Mouse (Mus musculus) limb, embryonic 10.5 days (tissue): Measurements from ENCODE around the gene Nfib. TPM values are rescaled to one million over a fixed set of nuclear protein-coding genes. Genes with fewer than 3 reads are reported as not detected.

Experiments
- DNase-seq: peaks from one replicate; pipeline ENCODE4 v3.0.0-alpha.2; 2017; ENCODE audit warnings: low spot score
- H3K27ac ChIP-seq: fragments of 300-500 bp; sonication (generic); 2 replicates; pipeline ENCODE4 v1.5.1; 2016; ENCODE audit warnings: mild to moderate bottlenecking
- H3K27me3 ChIP-seq: fragments of 300-500 bp; sonication (generic); 2 replicates; pipeline ENCODE4 v1.6.1; 2016; ENCODE audit warnings: low read depth, mild to moderate bottlenecking; ENCODE audit not compliant: poor library complexity, severe bottlenecking
- H3K36me3 ChIP-seq: fragments of 300-500 bp; sonication (generic); 2 replicates; pipeline ENCODE4 v1.6.1; 2016; ENCODE audit warnings: mild to moderate bottlenecking, moderate library complexity
- H3K4me1 ChIP-seq: fragments of 300-500 bp; sonication (generic); 2 replicates; pipeline ENCODE4 v1.6.1; 2016
- H3K4me3 ChIP-seq: fragments of 300-500 bp; sonication (generic); 2 replicates; pipeline ENCODE4 v1.5.1; 2016; ENCODE audit warnings: mild to moderate bottlenecking, moderate library complexity
- H3K9me3 ChIP-seq: fragments of 300-500 bp; sonication (generic); replicated peaks from 2 replicates; pipeline ENCODE4 v1.6.1; 2016; ENCODE audit warnings: mild to moderate bottlenecking
- WGBS: fragments of 180-500 bp; shearing (Covaris S2); methylation state at CpG from one replicate; pipeline ENCODE4 v1.1.7; 2016; 5-methylcytosine and 5-hydroxymethylcytosine counted together
- polyA plus RNA-seq: library from polyadenylated mRNA; unstranded; fragments of >200 nt; fragmentation: Nextera tagmentation; extraction: Ambion mirVana; gene quantifications from 2 replicates; pipeline ENCODE4 v1.2.1, GENCODE M21; 2016

The Nfib gene
- polyA plus RNA-seq, 1 experiment from 2014 or later: 23.4 TPM

DNA sequence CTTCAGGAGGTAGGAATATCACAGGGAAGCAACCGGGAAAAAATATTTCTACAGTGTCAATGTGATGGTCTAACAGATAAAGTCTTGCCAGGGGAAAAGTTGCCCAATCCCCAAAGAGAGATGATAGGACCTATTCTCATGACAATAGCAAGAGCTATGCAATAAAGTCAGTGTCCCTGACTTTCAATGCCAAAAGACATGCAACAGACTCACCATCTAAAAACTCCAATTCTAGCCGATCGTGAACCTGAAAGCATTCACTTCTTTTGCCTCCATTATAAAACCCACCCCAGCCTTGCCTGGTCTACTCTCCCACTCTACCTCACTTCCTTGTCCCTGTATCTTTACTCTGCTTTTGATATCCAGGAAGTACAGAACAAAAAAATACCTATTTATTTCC is 327.5 kb downstream of the Nfib start:
- over 99% methylated on average over 3 of the region's 3 CpGs for WGBS
- no peaks in the 10 kb centered on the region for H3K27me3 ChIP-seq
- H3K4me1 ChIP-seq: peaks cover 9% of the 10 kb centered on the region
- 0 out of 2 replicates have a peak, but pooled peaks cover 3% of the 10 kb centered on the region for H3K36me3 ChIP-seq
- no peaks in the 10 kb centered on the region for H3K9me3 ChIP-seq
- H3K27ac ChIP-seq: no peak overlapping the region
- no peak for DNase-seq
- no peak overlapping the region for H3K4me3 ChIP-seq

DNA sequence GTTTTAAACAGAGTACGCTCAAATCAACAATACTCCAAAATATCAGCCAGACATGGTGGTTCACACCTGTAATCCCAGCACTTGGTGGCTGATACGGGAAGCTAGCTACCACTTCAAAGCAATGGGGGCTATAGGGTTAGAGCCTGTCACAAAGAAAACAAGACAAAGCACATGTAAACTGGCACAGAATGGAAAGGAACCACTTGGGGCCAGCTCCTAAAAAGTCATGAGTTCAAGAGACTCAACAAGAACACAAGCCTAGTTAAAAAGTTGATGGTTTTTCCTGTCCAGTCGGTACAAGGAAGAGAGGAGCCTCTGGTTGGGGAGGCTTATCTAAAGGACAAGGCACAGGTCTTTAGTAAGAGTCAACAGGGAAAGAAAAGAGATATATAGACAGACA is 327.9 kb downstream of the Nfib start:
- H3K4me1 ChIP-seq: peaks cover 9% of the 10 kb centered on the region
- H3K9me3 ChIP-seq: no peaks in the 10 kb centered on the region
- H3K27me3 ChIP-seq: no peaks in the 10 kb centered on the region
- 89% methylated on average over 3 of the region's 3 CpGs for WGBS
- no peak overlapping the region for H3K27ac ChIP-seq
- 0 out of 2 replicates have a peak, but pooled peaks cover 3% of the 10 kb centered on the region for H3K36me3 ChIP-seq
- no peak for DNase-seq
- no peak overlapping the region for H3K4me3 ChIP-seq

DNA sequence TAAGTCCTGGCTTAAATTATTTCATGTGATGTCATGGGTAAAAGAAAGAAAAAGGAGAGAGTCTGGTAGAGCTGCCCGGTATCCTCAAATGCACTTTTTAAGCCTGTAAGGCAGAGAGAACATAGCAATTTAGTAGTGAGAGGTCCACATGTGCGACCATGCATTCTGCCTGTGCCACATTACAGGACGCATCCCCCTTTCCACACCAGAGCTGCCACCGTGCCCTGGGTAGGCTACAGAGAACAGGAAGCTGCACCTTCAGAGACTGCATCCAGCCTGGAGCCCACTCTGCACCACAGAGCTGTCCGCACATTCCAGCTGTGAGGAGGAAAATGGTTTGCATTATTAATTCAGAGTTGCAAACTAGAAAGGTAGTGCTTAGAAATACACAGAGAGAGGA is 331.0 kb downstream of the Nfib start:
- H3K27ac ChIP-seq: no peak overlapping the region
- H3K27me3 ChIP-seq: no peaks in the 10 kb centered on the region
- 73% methylated on average over 5 of the region's 5 CpGs for WGBS
- no peaks in the 10 kb centered on the region for H3K9me3 ChIP-seq
- DNase-seq: no peak
- H3K36me3 ChIP-seq: 0 out of 2 replicates have a peak, but pooled peaks cover 4% of the 10 kb centered on the region
- H3K4me1 ChIP-seq: peaks cover 9% of the 10 kb centered on the region
- H3K4me3 ChIP-seq: no peak overlapping the region

DNA sequence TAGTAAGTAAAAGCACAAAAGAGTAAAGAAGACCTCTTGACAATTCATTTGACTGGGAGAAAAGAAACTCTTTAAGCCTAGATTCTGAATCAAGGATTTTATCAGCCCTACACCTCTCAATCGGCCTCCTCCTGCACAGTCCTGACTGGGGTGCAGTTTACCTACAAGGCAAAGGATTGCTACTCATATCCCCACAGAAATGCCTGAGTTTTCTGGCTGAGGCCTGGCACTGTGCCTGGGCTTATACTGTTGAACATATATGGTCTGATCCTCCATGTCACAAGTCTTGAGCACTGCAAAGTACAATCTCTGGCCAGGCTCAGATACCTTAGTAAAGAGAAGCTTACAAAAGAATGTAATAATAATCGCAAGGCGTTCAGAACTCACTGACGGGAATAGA is 333.3 kb downstream of the Nfib start:
- H3K27ac ChIP-seq: no peak overlapping the region
- WGBS: 95% methylated on average over 4 of the region's 4 CpGs
- no peak overlapping the region for H3K4me3 ChIP-seq
- peaks cover 9% of the 10 kb centered on the region for H3K4me1 ChIP-seq
- no peak for DNase-seq
- H3K9me3 ChIP-seq: no peaks in the 10 kb centered on the region
- 0 out of 2 replicates have a peak, but pooled peaks cover 4% of the 10 kb centered on the region for H3K36me3 ChIP-seq
- H3K27me3 ChIP-seq: no peaks in the 10 kb centered on the region

DNA sequence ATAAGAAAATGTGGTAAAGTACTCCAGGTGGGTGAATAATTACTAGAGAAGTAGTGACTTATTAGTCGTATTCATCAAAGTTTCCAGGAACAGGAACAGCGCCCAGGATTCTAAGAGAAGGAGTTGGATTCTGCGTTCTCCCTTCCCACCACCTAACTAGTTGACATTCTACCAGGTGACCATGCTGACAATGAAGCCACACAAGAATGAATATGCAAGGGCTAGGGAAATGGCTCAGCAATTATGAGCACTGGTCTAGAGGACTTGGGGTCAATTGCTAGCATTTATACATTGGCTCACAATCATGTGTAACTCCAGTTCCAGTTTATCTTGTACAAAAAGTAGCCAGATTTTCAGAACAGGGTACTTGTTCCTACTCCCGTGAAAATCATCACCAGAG is 334.1 kb downstream of the Nfib start:
- Histone ChIP-seq H3K9me3 (no peaks in the 10 kb centered on the region), H3K4me3 (no peak overlapping the region), H3K27me3 (no peaks in the 10 kb centered on the region), H3K4me1 (peaks cover 9% of the 10 kb centered on the region), H3K27ac (no peak overlapping the region), H3K36me3 (0 out of 2 replicates have a peak, but pooled peaks cover 4% of the 10 kb centered on the region)
- no peak for DNase-seq
- 94% methylated on average over 4 of the region's 4 CpGs for WGBS

DNA sequence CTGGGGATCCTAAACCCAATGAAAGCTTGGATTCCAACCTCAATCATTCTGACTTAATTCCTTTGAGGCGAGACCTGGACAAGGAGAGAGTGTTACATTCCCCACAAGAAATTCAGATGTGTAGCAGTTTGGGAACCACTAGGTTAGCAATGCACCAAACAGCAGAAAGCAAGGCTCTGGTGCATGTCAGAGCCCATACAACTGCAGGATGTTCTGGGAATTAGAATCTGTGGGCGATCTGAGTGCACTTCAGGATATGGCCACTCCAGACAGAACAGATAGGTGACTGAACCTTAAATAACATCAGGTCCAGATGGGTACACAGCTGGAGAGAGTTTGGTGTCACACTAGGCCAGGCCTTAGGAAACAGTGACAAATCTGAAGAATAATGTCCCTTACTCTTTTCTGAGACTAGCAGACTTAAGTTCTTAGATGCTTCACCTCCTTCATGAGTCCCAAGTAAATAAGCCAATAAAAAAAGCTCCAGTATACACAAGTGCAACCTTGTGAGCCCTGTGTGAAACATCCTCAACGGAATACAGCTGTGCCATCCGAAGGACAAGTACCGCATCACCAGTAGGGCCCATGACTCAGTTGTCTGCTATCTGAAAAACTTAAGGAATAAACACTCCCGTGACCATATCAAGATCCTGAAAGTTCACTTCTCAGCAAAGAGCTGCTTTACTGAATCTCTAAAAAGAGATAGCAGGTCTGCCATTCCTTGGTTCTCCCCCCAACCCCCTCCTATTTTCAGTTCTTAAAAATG is 336.4 kb downstream of the Nfib start:
- Histone ChIP-seq H3K4me3 (no peak overlapping the region), H3K9me3 (no peaks in the 10 kb centered on the region), H3K27ac (no peak overlapping the region), H3K27me3 (no peaks in the 10 kb centered on the region), H3K36me3 (0 out of 2 replicates have a peak, but pooled peaks cover 4% of the 10 kb centered on the region), H3K4me1 (no peaks in the 10 kb centered on the region)
- WGBS: 93% methylated on average over 6 of the region's 6 CpGs
- DNase-seq: no peak

DNA sequence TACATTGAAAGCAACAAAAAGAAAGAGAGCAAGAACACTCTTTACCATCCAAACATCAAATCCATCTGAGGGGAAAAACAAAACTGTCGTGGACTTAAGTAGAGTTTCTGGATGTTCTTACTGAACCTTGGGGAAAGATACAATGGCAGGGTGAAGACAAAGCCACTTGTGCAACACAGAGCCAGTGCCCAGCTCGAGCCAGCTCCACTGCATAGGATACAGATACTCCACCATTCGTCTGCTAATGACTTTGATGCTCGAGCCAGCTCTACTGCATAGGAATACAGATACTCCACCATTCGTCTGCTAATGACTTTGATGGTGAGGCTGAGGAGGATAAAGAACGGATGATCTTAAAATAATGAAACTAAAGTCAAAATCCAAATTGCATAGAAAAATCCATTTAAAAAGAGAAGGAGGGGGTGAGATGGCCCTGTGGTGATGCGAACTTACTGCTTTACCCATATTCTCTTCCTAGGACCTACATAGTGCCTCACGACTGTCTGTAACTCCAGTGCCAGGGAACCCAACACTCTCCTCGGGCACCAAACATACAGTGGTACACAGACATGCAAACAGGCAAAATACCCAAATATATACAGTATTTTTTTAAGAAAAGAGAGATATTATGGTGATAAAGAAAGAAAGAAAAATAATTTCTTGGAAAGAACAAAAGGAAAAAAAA is 337.3 kb downstream of the Nfib start:
- 0 out of 2 replicates have a peak, but pooled peaks cover 4% of the 10 kb centered on the region for H3K36me3 ChIP-seq
- no peak overlapping the region for H3K4me3 ChIP-seq
- no peak overlapping the region for H3K27ac ChIP-seq
- 80% methylated on average over 9 of the region's 9 CpGs for WGBS
- H3K4me1 ChIP-seq: no peaks in the 10 kb centered on the region
- H3K9me3 ChIP-seq: no peaks in the 10 kb centered on the region
- DNase-seq: no peak
- H3K27me3 ChIP-seq: no peaks in the 10 kb centered on the region

DNA sequence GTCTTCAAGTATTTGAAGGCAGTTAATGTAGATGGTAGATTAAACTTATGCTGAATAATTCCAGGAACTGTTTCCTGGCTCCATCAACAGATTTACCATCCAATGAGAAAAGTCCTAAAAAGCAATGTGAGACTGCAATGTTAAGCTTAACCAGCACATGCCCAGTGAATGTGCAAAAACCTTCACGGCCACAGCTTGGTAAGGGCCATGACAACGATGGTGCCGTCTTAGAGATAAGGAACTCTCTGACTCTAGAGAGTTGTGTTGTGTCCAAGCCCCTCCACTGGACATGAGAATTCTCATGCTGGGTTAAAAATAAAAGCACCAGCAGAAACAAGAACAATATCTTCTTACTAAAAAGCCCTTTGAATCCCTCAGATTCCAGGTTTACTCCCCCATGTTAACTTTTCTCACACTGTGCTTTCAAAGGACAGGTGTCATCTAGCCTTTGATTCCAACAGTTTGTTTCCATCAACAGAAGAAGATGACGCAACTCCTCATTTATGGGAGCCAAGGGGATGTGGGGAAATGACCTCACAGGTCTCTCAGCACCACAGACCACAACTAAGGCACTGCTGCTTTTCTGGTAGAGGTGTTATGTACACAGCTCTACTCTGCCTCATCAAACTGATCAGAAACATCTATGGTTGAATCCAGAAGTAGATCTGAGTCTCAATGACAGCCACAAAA is 340.7 kb downstream of the Nfib start:
- WGBS: 86% methylated on average over 4 of the region's 4 CpGs
- DNase-seq: no peak
- H3K27me3 ChIP-seq: no peaks in the 10 kb centered on the region
- no peaks in the 10 kb centered on the region for H3K9me3 ChIP-seq
- H3K4me3 ChIP-seq: no peak overlapping the region
- no peaks in the 10 kb centered on the region for H3K4me1 ChIP-seq
- no peaks in the 10 kb centered on the region for H3K36me3 ChIP-seq
- no peak overlapping the region for H3K27ac ChIP-seq

DNA sequence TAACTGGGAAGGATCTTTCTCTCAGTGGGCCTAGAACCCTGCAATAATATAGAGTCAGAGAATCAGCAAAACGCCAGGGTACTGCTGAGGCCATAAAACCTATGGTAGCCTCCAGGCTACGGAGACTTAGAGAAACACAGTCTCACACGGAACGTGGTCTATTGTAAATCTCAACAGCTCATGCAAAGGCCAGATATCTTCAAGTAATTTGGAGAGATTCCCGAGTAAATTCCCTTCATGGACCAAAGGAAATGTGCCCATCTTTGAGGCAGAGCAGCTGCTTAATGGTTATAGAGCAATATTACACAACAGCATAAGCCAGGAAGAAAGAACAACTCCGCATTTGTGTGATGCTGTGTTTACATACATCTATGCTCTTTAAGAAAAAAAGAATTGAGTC is 341.6 kb downstream of the Nfib start:
- no peaks in the 10 kb centered on the region for H3K27me3 ChIP-seq
- 86% methylated on average over 6 of the region's 6 CpGs for WGBS
- H3K4me3 ChIP-seq: no peak overlapping the region
- H3K36me3 ChIP-seq: no peaks in the 10 kb centered on the region
- no peak overlapping the region for H3K27ac ChIP-seq
- H3K9me3 ChIP-seq: no peaks in the 10 kb centered on the region
- no peaks in the 10 kb centered on the region for H3K4me1 ChIP-seq
- no peak for DNase-seq

DNA sequence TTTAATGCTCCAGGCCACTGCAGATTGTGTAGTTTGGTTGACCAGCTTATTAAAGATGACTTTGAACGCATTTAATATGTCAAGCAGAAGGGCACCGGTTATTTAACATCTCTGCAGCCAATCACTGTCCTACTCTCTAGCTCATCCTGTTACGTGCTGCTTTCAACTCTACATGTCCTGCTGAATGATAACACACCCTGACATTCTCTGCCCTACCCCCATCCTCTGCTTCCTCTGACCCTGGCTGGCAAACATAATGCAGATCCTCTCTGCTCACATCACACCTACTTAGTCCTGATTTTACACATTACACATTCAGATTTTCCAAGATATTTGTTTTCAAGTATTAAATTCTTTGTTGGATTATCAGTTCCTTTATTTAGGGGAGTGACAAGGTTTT is 343.3 kb downstream of the Nfib start:
- Histone ChIP-seq H3K4me1 (no peaks in the 10 kb centered on the region), H3K9me3 (no peaks in the 10 kb centered on the region), H3K27me3 (no peaks in the 10 kb centered on the region), H3K36me3 (0 out of 2 replicates have a peak, but pooled peaks cover 2% of the 10 kb centered on the region), H3K27ac (no peak overlapping the region), H3K4me3 (no peak overlapping the region)
- DNase-seq: no peak
- 81% methylated on average over 3 of the region's 3 CpGs for whole genome bisulfite sequencing

DNA sequence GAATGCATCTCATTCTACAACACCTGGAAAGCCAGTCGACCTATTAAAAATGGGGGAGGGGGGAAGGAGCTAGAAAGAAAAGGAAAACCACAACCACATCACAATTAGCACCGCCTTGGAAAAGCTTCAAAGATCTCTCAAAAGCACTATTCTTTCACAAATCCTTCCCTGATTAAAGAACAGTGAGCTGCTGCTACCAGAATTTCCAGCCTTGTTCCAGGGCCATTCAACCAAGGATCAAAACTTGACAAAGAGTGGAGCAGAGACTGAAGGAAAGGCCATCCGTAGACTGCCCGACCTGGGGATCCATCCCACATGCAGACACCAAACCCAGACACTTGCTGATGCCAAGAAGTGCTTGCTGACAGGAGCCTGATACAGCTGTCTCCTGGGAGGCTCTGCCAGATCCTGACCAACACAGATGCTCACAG is 345.5 kb downstream of the Nfib start:
- H3K4me3 ChIP-seq: no peak overlapping the region
- WGBS: 85% methylated on average over 4 of the region's 4 CpGs
- no peaks in the 10 kb centered on the region for H3K4me1 ChIP-seq
- H3K36me3 ChIP-seq: 0 out of 2 replicates have a peak, but pooled peaks cover 2% of the 10 kb centered on the region
- DNase-seq: no peak
- no peaks in the 10 kb centered on the region for H3K27me3 ChIP-seq
- H3K27ac ChIP-seq: no peak overlapping the region
- H3K9me3 ChIP-seq: no peaks in the 10 kb centered on the region

DNA sequence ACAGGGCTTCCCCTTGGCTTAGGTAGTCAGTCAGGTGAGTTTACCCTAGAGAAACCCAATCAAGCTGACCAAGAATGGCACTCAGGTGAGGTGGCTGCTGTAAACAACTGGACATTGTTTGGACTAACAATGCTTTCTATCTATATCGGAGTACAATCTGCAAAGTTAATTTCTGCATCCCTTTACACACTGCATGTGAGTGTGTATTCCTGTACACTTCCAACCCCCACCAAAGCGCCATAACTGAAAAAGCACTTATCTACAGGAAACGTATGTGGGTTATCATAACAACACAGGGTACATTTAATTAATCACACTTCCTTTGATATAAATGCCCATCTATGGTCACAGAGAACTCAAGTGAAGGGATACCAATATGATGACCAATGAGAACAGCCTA is 346.4 kb downstream of the Nfib start:
- WGBS: 94% methylated on average over 3 of the region's 3 CpGs
- no peak for DNase-seq

DNA sequence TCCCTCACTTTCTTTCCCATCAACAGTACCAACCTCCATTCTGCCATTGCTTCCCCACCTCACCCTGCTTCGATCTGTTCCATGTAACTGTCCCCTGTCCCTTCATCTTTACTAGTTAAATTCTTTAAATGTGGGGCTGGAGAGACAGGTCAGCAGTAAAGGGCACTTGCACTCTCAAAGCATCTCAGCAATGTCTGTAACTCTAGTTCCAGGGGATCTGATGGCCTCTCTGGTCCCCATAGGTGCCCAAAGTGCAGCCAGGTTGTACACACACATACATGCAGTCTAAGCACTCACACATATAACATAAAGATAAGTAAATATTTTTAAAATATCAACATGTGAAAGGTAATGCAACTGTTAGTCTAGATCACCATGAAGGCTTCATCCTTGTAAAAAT is 356.5 kb downstream of the Nfib start:
- no peak overlapping the region for H3K4me3 ChIP-seq
- H3K9me3 ChIP-seq: no peaks in the 10 kb centered on the region
- H3K36me3 ChIP-seq: peaks cover 19% of the 10 kb centered on the region
- no peaks in the 10 kb centered on the region for H3K27me3 ChIP-seq
- WGBS: 97% methylated on average over 1 of the region's 1 CpGs
- H3K4me1 ChIP-seq: peaks cover 14% of the 10 kb centered on the region
- DNase-seq: no peak
- no peak overlapping the region for H3K27ac ChIP-seq

More for the DNA sequence above, 346.4 kb downstream of the Nfib start:
- no peak overlapping the region for H3K27ac ChIP-seq
- H3K27me3 ChIP-seq: no peaks in the 10 kb centered on the region
- no peak overlapping the region for H3K4me3 ChIP-seq
- H3K9me3 ChIP-seq: no peaks in the 10 kb centered on the region
- 0 out of 2 replicates have a peak, but pooled peaks cover 2% of the 10 kb centered on the region for H3K36me3 ChIP-seq
- H3K4me1 ChIP-seq: no peaks in the 10 kb centered on the region
